Mouse (Mus musculus) liver, adult 2 months (tissue): Measurements from ENCODE around the gene Tacc3.

ENCODE experiments used
- CTCF ChIP-seq: fragments of 200-500 bp; IDR thresholded peaks from 2 replicates; pipeline ENCODE4 v1.5.1; 2011; ENCODE audit warnings: low read depth, low read length, control low read depth
- POLR2A ChIP-seq: fragments of 200-500 bp; IDR thresholded peaks from 2 replicates; pipeline ENCODE4 v1.6.1; 2011; ENCODE audit warnings: low read length, control low read depth; ENCODE audit not compliant: insufficient read depth; ENCODE audit errors: extremely low read depth

GRCm38 (mm10) chr5:33656739-33657138 is 1.2 kb upstream of the Tacc3 start:
- no peak for TF ChIP-seq CTCF
- no peak for TF ChIP-seq POLR2A
